Mouse (Mus musculus) forebrain, embryonic 12.5 days (tissue): ENCODE data around the gene Sfrp4. TPM values are rescaled to one million over a fixed set of nuclear protein-coding genes. Genes with fewer than 3 reads are reported as not detected.

Experiments used
- ATAC-seq: fragments of 200-750 bp; cut with Nextera tagmentation; 2 replicates; pipeline ENCODE4 v1.8.0; 2017; ENCODE audit warnings: moderate TSS enrichment; ENCODE audit not compliant: low FRiP score
- H3K27ac ChIP-seq: fragments of 300-500 bp; sonication (generic); 2 replicates; pipeline ENCODE4 v1.5.1; 2016; ENCODE audit warnings: mild to moderate bottlenecking
- H3K27me3 ChIP-seq: fragments of 300-500 bp; sonication (generic); 2 replicates; pipeline ENCODE4 v1.6.1; 2016; ENCODE audit warnings: mild to moderate bottlenecking
- H3K36me3 ChIP-seq: fragments of 300-500 bp; sonication (generic); replicated peaks from 2 replicates; pipeline ENCODE4 v1.6.1; 2016; ENCODE audit warnings: mild to moderate bottlenecking
- H3K4me1 ChIP-seq: fragments of 300-500 bp; sonication (generic); 2 replicates; pipeline ENCODE4 v1.6.1; 2016
- H3K4me2 ChIP-seq: fragments of 300-500 bp; sonication (generic); 2 replicates; pipeline ENCODE4 v1.6.1; 2016; ENCODE audit warnings: mild to moderate bottlenecking, moderate library complexity
- H3K4me3 ChIP-seq: fragments of 300-500 bp; sonication (generic); replicated peaks from 2 replicates; pipeline ENCODE4 v1.5.1; 2016; ENCODE audit warnings: mild to moderate bottlenecking
- H3K9ac ChIP-seq: fragments of 300-500 bp; sonication (generic); 2 replicates; pipeline ENCODE4 v1.6.1; 2016; ENCODE audit warnings: mild to moderate bottlenecking
- H3K9me3 ChIP-seq: fragments of 300-500 bp; sonication (generic); 2 replicates; pipeline ENCODE4 v1.6.1; 2016
- WGBS: fragments of 180-500 bp; shearing (Covaris S2); methylation state at CpG from one replicate; pipeline ENCODE4 v1.1.7; 2016; 5-methylcytosine and 5-hydroxymethylcytosine counted together
- polyA plus RNA-seq: library from polyadenylated mRNA; unstranded; fragments of >200 nt; fragmentation: Nextera tagmentation; extraction: Ambion mirVana; gene quantifications from 2 replicates; pipeline ENCODE4 v1.2.1, GENCODE M21; 2016

The Sfrp4 gene
- polyA plus RNA-seq, 1 experiment from 2014 or later = 3.0 TPM

DNA sequence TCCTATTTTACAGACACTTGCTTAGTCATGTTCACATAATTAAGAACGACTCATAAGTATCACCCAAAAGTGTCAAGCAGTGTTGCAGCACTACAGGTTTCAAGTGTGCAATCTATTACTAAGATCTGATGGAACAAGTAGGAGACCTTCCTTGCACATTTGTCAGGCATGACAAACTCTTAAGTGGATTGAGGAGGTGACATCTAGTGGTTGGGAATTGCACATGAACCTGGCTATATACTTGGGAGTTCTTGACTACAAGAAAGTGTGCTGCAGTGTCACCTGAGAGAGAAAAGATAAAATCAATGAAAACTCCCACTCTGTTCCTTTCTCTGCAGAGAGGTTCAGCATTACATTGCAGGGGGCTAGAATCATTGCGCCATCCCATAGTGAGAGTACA lies 21.3 kb downstream of the Sfrp4 start:
- H3K36me3 ChIP-seq = no peaks in the 10 kb centered on the region
- WGBS = 77% methylated on average over 2 of the region's 2 CpGs
- H3K27me3 ChIP-seq = no peaks in the 10 kb centered on the region
- no peak overlapping the region for H3K27ac ChIP-seq
- no peaks in the 10 kb centered on the region for H3K9me3 ChIP-seq
- no peak overlapping the region for H3K4me3 ChIP-seq
- H3K9ac ChIP-seq = no peak overlapping the region
- no peak for ATAC-seq
- H3K4me2 ChIP-seq = no peak overlapping the region
- H3K4me1 ChIP-seq = no peaks in the 10 kb centered on the region

DNA sequence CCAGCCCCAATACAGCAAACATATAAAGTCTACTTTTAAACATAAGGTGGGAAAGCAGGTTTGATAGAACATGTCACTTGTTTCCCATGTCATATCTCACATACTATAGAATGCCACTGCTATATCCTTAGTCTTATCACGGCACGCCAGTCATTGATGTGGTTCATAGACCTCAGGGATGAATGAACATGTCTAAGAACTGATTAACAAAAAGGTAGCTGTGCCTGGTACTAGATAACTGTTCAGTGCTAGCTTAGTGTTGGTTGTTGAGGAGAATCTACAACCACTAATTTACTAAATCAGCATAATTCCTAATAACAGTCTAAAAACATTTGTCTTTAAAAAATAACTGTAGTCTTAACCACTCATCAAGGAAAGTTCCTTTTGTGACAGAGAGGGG lies 26.9 kb downstream of the Sfrp4 start:
- Histone ChIP-seq H3K4me2 (no peak overlapping the region), H3K4me1 (no peaks in the 10 kb centered on the region), H3K27me3 (no peaks in the 10 kb centered on the region), H3K36me3 (no peaks in the 10 kb centered on the region), H3K9ac (no peak overlapping the region), H3K9me3 (no peaks in the 10 kb centered on the region), H3K27ac (no peak overlapping the region), H3K4me3 (no peak overlapping the region)
- 96% methylated on average over 2 of the region's 2 CpGs for WGBS
- ATAC-seq = no peak

DNA sequence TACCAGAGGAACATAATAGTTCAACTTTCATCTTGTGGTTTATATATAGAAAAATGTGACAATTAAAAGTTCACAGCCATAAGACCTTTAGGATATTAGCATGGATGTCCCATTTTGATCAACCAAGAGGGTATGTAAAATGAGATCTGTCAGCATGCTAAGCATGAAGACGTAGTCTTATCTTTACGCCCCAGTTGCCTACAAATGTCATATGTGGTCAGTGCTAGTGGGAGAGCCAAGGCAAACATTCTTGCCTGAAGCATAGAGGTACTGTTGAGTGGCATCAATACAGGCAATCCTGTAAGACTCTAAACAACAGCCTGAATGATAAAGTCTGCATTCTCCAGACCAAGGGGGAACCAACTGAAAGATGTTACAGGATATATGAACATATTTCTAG lies 29.5 kb downstream of the Sfrp4 start:
- H3K27me3 ChIP-seq = no peaks in the 10 kb centered on the region
- H3K9ac ChIP-seq = no peak overlapping the region
- H3K4me2 ChIP-seq = no peak overlapping the region
- H3K27ac ChIP-seq = no peak overlapping the region
- no peaks in the 10 kb centered on the region for H3K4me1 ChIP-seq
- H3K9me3 ChIP-seq = no peaks in the 10 kb centered on the region
- no peak for ATAC-seq
- H3K36me3 ChIP-seq = no peaks in the 10 kb centered on the region
- H3K4me3 ChIP-seq = no peak overlapping the region
- WGBS = 84% methylated on average over 2 of the region's 2 CpGs

DNA sequence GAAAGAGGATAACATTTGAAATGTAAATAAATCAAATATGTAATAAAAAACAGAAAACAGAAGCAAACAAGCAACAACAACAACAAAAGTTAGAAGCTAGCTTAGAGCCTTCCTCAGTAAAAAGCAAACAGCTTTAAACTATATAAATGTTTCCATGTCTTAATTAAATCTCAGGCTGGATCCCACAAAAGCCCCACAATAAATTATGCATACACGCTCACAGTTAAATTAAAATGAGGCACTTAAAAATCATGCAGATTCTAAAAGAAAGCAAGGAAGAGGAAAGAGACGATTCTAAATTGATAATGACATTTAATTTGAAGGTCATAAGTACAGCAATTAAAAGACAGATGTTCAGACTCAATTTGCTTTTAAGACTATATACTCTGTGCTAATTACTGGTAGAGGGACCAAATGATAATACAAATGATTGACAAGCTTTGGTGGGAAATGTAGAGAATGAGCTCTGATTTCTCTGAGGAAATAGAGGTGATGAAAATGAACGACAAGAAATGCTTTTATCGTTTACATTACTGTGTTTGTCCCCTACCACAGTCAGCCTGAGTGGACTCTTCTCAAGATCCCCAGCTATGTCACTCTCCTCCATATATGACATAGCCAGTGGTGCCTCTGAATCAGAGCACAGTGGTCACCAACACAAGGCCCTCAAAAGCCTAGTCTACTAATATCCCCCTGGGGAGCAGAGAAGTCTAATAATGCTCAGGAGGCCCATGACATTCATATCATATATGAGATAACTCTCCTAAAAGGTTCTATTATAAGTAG lies 45.6 kb downstream of the Sfrp4 start:
- Histone ChIP-seq H3K9me3 (no peaks in the 10 kb centered on the region), H3K4me3 (no peak overlapping the region), H3K4me1 (no peaks in the 10 kb centered on the region), H3K4me2 (no peak overlapping the region), H3K27me3 (no peaks in the 10 kb centered on the region), H3K9ac (no peak overlapping the region), H3K36me3 (no peaks in the 10 kb centered on the region), H3K27ac (no peak overlapping the region)
- 53% methylated on average over 4 of the region's 4 CpGs for WGBS
- ATAC-seq = peak; percentile 63

DNA sequence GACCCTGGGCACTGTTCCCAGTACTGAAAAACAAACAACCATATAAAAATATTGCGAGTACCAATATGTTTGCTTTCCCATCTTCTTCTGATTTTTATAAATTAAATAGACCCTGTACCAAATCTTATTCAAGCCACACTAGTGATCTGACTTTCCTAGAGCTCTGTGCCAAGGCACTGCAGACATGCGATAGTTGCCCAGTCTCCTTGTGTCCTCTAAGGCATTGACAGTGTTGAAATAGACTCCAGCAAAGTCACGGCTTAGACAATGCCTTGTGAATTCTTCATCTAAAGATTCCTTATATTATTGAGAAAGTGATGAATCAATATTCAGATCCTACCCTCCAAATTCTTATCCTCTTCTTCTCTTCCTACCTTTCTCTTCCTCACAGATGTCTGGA lies 51.1 kb downstream of the Sfrp4 start:
- H3K4me2 ChIP-seq = no peak overlapping the region
- H3K27me3 ChIP-seq = no peaks in the 10 kb centered on the region
- H3K9ac ChIP-seq = no peak overlapping the region
- no peak for ATAC-seq
- WGBS = 86% methylated on average over 3 of the region's 3 CpGs
- no peaks in the 10 kb centered on the region for H3K9me3 ChIP-seq
- H3K27ac ChIP-seq = no peak overlapping the region
- H3K4me1 ChIP-seq = no peaks in the 10 kb centered on the region
- H3K36me3 ChIP-seq = no peaks in the 10 kb centered on the region
- no peak overlapping the region for H3K4me3 ChIP-seq

DNA sequence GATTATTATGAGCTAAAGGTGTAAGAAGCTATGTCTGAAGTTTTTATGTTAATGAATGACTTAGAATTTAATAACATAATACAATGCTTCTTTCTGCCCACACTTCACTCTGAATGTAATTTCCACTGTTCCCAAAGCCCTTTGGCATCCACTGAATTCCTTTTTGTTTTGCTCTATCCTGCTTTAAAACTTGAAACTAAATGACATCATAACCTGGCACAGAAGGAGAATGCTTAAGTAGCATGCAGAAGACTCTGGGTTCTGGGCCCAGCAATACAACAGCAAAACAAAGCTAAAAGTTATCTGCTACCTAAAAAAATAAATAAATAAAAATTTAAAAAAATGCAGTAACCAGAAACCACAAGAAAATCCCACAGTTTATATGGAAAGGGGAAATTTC lies 51.7 kb downstream of the Sfrp4 start:
- Histone ChIP-seq H3K4me1 (no peaks in the 10 kb centered on the region), H3K4me3 (no peak overlapping the region), H3K27me3 (no peaks in the 10 kb centered on the region), H3K9me3 (no peaks in the 10 kb centered on the region), H3K9ac (no peak overlapping the region), H3K27ac (no peak overlapping the region), H3K36me3 (no peaks in the 10 kb centered on the region), H3K4me2 (no peak overlapping the region)
- no peak for ATAC-seq

Other genes with a start within 250 kb of the Sfrp4 start
- 128 and 132 TPM in 2 replicates for gene Stard3nl, start 227.3 kb upstream of the Sfrp4 start, polyA plus RNA-seq
- gene Epdr1, start 3.2 kb upstream of the Sfrp4 start, polyA plus RNA-seq = 29.1 and 29.2 TPM in 2 replicates
- gene Nme8, start 74.7 kb downstream of the Sfrp4 start, polyA plus RNA-seq = not detected in 2 replicates
- gene Gpr141, start 201.2 kb downstream of the Sfrp4 start, polyA plus RNA-seq = not detected in 2 replicates